Mouse (Mus musculus) NIH3T3 (cell line): ENCODE data around the gene Pik3ca.
"Not testable (repeated sequence)": the region's sequence is repeated elsewhere in the genome, so short reads cannot be mapped to it uniquely, and the experiment has no call there.

ENCODE experiments used
- DNase-seq: peaks from one replicate; pipeline ENCODE4 v3.0.0-alpha.2; 2012; ENCODE audit warnings: low read depth

Pik3ca gene

DNA sequence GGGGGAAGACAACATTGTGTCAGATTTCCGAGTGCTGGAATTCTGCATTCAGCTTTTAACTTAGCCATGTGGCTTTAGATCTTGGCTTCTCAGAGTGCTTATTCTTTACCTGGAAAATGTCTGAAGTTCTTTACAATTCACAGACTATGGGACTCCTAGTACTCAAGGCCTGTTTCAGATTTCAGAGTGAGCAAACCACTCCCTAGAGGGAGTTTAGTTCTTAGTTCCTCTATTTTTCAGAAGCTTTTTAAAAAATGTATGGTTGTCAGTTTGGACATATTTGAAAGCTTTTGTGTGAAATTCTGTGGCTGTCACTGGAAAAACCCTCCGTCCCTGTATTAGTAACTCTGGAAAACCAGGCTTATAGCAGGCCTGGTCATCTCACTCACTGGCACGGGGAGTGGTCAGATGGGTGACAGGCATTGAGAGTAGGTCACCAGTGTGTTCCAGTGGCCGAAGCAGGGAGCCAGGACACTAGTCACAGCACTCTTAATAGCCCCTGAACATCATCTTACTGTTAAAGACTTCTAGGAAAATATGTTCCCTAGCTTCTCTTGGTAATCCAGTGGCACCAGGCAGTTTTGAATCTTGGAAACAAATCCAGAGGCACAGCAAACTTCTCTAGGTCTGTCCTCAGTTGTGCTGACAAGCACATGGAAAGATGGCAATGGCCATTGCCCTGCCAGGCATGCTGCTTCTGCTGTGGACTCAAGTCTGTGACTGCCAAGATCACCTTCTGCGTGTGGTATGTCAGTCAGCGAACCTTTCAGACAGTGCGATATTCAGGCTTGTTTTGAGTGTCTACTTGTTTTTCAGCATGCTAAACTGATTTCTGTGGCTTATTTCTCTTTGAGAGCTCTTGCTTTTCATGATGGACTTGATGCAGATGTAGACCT is 5.8 kb downstream of the Pik3ca start:
- DNase-seq: no peak

DNA sequence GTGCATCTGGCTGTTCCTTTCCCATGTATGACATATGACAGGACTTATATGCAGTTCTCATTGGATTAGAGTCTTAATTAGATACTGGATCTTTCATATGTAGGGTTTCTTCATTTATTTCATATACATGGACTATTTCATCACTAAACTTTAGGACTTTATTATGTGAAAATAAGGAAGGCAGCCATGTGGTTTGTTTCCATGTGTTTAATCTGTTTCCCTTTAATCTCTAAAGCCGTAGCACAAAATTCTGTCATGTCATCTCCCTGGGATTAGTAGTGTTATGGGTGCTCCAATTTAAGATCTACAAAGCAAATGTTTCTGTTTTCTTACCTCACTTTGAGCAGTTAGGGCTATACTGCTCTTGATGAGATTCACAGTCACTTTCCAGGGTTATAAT is 8.2 kb downstream of the Pik3ca start:
- no peak for DNase-seq

DNA sequence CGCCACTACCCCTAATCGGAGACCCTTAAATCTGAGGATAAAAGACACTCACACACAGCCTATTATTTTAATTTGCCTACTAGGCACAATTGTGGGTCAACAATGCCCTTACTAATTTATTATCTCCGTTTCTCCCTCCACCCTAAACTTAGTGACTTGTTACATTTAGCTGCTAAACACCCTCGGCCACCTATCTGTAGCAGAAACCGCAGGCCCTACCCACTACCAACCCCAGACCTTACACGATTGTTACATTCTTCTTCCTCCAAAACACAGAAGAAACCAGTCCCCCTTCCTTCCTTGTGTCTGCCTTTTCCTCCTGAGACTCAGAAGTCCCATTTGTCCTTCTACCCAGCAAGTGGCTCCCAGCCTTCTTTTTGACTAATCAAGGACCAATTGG is 9.3 kb downstream of the Pik3ca start:
- DNase-seq: no peak

DNA sequence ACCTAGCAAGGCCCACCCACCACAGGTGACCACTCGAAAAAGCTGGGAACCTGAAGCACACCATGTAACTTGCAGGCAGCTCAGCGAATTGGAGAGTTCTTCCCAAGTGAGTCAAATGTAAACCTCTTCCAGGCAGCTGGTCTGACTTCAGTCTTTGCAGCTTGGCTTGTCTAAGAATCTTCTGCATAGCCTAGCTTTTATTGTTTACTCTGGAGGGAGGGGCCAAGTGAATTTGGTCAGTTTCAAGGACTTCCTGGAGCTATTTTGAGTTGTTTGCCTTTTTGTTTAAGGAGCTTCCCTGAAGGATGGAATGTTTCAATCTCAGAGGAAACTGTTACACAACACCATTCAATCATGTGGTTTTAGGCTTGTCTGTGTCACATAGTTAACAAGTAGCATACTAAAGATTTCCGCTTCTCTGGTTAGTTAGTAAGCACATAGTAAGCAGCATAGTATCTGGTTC is 11.4 kb downstream of the Pik3ca start:
- DNase-seq: peak; percentile 55

DNA sequence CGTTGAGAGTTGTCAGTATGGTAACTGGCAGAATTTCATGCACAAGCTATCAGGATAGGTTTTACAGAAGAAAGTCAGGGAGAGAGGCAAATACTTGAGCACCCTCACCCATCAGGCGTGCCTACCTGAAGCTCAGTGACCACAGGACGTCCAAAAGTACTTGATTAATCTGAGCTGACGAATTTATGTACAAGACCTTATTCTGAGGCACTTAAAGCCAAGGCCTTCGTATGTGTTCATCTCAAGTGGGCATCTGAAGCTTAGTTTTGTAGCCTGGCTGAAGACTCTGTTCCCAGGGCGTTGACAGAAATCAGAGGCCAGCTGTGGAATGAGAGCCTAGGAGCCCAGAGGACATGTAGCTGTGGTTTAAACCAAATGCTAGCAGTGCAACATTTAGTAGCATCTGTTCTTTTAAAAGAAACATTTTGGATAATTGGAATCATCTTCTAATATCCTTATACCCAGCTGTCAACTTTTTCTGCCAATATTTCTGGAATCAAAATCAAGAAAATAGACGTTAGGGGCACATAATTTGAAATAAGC is 15.1 kb downstream of the Pik3ca start:
- DNase-seq: no peak

DNA sequence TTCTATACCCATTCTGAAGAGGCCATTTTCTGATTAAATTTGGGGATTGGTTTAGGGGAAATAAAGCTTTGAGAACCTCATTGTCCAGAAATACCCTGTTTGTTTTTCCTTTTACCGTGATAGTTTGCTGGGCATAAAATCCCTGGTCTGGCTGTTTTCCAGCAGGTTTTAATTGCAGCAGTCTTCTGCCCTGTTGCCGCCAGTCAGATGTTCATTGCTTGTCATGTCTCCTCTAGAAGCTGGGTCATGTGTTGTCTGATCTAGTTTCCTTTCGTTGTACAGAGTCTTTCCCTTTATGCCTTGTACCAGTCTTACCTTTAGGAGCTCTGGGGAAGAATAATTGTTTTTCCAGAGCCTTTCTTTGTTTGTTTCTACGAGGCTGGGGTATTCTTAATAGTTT is 16.9 kb downstream of the Pik3ca start:
- DNase-seq: no peak

DNA sequence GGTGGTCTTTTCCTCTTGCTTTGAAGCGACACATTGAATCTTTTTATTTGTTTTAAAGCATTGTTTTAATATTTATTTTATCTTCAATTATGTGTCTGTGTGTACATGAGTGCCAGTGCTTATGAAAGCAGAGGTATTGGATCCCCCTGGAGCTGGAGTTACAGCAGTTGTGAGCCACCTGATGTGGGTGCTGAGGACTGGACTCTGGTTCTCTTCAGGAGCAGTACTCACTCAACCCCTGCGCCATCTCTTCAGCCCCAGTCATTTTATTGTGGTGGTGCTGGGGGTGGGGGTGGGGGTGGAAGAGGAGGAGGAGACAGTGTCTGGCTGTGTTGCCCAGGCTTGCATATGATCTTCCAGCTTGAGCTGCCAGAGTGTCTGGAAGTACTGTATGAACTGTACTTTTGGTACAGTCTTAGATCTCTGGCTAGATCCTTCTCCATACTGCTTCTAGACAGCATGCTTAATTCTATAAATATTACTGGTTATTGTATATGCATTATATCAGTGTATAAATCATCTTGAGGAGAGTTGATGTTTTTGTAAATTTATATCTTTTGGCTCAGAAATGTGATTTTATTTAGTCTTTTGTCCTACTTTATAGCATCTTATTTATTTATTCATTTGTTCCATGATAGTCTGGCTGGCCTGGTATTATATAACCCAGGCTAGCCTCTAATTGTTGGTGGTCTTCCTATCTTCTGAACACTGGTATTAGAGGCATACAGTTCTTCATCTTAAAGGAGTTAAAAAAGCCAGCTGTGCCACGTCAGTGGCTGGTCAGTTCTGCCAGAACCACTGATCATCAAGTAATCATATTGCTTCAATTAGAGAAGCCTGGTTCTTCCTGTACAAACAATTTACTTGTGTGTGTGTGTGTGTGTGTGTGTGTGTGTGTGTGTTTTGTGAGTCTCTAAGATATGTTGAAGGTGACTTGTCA is 18.2 kb downstream of the Pik3ca start:
- DNase-seq: no peak

DNA sequence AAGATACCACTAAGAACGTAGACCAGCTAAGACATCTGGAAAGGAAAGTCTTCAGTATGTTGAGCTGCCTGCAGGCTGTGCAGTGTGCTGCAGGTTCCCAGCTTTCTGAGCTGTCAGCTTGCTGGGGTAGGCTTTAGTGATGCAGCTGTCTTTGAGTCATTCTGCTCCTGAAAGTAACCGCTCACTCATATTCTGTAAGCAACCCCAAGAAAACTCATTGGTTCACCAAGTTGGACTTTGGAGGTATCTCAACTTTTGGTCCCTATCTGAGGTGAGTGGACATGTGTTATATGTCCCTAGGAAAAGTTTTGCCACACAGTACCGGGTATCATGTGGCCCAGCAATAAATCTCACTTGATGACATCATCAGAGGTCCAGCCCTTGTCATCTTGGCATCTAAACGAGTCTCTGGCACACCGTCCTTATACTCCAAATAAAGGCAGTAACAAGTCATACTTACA is 20.3 kb downstream of the Pik3ca start:
- DNase-seq: no peak

DNA sequence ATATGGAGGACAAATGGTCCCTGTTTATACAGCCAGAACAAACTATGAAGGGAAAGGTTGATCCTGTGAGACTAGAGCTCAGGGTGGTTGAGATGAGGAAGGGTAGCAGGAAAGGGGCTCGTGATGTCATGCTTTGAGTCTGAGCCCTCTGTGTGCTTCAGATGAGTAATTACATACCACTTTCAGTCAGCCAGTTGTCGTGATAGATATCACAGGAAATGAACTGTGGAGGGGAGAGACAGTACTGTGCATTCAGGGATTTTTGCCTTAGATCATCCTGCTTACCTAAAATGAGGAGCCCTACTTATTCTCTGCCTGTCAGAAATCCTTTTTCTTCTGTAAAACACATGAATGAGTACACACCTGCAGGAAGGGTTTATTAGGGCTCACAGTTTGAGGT is 22.4 kb downstream of the Pik3ca start:
- no peak for DNase-seq

DNA sequence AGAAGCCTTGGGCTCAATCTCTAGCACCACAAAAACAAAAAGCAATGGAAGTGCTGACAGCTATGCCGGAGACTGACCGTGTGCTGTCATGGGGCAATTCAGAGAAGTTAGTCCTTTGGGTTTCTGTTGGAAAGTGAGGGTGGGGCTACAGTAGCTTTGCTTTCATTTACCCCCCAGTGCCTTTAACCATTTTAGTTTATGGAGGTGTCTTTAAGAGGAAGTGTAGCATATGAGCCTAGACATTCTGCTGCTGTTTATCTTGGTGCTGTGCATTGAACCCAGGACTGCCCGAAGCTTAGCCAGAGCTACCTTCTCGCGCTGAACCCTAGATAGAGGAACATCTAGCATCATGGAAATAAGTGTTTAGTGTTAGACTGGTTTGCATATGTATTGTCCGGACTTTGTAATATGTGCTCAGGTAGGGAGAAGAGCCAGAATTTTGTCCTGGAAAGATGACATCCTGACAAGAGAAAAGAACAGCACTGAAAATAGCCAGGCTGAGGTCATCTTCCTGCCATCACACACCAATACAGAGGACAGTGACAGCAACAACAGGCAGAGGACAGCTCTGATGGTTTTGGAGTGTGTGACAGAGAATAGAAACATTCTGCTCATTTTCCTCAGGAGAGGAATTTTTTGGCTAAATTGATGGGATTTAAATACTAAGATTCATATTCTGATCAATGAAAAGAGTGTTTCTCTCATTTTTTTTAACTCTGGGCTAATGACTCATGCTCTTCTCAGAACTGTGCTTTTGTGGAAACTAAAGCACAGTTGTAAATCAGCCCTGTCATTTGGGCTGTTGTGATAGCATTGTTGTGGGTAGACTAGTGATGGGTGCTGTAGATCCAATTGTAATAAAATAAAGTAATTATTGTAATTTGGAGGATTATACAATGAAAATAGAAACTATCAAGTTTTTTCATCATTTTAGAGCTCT is 23.9 kb downstream of the Pik3ca start:
- no peak for DNase-seq

DNA sequence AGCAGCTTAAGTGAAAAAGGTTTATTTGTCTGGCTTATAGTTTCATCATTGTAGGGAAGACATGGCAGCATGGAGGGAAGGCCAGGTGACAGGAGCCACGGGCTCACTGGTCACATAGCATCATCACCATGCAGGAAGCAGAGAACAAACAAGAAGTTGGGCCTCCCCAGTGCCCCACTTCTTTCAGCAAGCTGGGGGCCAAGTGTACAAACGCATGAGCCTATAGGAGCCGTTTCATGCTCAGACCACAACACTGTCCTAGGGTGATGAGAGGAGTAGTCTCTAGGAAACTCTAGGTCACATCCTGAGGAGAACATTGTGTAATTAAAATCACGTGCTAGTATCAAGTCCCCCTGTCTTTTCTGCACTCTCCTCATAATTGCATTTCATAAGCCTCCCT is 30.2 kb downstream of the Pik3ca start:
- DNase-seq: no peak

DNA sequence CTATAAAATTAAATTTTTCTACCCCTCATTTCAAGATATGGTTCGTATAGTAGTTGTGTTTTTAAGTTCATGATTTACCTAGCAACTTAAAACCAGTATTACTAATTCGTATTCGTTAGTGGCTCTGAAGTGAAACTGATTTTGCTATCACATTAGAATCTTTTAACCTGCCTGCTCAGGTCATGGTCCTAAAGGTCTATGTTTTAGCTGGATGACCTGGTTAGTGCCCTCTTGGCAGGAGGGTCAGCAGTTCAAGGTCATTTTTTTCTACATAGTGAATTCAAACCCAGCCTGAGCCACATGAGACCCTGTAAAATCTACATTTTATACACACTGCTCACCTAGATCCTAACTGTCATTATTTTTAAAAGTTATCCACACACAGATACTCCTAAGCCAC is 30.9 kb downstream of the Pik3ca start:
- no peak for DNase-seq

DNA sequence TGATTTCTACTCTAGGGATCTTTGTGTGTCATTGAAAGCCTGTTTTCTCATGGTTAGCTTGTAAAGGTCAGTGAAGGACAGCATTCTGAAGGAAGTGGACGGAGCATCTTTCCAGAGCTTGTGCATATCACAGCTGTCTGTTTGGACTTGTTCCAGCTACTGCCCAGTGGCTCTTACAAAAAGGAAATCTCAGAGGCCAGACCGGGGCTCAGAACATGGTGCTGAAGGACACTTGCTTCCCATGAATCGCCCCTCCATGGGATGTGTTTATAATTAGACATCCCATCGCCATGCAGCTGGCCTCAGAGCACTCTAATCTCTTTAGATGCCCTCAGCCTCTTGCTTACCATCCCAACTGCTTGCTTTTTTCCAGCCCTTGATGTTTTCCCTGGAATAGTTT is 31.4 kb downstream of the Pik3ca start:
- DNase-seq: no peak

DNA sequence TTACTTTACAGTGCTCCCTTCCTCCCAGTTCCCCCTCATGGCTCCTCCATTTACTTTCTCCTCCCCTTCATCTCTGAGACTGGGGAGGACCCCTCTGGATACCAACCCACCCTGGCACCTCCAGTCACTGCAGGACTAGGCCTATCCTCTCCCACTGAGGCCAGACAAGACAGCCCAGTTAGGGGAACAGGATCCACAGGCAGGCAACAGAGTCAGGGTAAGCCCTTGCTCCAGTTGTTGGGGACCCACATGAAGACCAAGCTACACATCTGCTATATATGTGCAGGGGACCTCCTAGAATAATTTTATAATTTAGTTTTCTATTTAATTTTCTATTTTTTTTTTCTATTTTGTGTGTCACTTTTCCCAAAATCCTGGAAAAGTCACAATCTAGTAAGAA is 31.9 kb downstream of the Pik3ca start:
- DNase-seq: not testable (repeated sequence)

DNA sequence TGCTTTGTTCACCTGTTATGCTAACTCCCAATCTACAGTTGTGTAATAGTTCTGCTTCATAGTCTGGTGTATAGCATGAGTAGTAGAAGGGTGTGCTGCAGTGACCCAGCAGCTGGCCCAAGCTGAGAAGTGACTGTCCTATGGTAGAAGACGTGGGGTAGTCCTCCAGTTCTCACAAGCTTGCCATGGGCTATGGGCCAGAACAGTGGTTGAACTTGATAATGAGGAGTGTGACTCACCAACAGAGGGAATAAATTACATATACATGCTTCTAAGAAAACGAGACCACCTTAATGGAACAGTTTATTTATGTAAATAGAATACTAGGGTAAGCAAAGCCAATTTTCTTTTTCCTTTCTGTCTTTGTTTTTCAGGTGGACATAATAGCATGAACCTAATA is 32.9 kb downstream of the Pik3ca start:
- DNase-seq: no peak

DNA sequence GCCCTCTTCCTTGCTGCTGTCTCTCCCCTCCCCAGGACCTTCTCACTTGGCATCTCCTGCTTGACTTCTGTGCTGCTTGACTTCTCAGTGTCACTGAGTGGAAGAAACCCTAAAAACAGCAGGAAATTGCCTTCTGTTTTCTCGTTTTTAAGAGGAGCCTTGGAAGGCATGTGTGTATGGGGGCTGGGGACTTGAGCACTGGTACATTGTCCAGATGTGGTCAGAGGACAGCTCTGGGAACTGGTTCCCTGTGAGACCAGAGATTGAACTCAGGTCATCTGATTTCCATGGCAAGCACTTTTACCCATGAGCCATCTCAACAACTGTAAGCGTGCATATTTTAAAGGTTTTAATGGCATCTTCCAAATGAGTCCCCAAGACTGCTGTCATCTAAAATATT is 36.5 kb downstream of the Pik3ca start:
- no peak for DNase-seq

DNA sequence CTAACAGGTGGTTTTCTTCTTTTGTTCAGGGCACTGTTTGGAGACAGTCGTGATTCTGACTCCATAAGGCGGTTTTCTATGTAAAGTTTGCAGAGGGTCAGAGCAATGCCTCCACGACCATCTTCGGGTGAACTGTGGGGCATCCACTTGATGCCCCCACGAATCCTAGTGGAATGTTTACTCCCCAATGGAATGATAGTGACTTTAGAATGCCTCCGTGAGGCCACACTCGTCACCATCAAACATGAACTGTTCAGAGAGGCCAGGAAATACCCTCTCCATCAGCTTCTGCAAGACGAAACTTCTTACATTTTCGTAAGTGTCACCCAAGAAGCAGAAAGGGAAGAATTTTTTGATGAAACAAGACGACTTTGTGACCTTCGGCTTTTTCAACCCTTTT is 38.6 kb downstream of the Pik3ca start:
- DNase-seq: no peak

DNA sequence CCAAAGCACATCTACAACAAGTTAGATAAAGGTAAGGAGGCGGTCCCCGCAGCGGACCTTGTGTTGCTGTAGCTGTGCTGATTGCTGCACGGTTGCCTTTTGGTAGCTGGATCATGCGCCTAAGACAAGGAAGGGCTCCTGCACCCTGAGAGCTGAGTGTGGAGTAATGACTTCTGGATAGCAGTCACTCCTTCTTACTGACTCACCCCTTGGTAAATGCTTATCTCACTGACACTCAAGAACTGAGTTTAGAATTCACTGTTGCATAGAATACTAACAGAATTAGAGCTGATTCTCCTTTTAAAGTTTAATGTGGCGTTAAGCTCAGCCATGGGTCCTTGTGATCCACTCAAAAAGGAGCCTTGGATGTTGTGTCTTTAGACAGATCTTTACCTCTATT is 39.8 kb downstream of the Pik3ca start:
- DNase-seq: no peak

DNA sequence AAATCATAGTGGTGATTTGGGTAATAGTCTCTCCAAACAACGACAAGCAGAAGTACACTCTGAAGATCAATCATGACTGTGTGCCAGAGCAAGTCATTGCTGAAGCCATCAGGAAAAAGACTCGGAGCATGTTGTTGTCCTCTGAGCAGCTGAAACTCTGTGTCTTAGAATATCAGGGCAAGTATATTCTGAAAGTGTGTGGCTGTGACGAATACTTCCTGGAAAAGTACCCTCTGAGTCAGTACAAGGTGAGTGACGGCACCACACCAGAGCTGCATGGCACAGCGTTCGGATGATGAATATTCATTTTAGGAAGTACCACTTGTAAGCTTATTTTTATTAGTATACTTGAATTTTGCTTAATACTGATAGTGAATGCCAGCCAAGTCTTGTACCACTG is 40.3 kb downstream of the Pik3ca start:
- no peak for DNase-seq

DNA sequence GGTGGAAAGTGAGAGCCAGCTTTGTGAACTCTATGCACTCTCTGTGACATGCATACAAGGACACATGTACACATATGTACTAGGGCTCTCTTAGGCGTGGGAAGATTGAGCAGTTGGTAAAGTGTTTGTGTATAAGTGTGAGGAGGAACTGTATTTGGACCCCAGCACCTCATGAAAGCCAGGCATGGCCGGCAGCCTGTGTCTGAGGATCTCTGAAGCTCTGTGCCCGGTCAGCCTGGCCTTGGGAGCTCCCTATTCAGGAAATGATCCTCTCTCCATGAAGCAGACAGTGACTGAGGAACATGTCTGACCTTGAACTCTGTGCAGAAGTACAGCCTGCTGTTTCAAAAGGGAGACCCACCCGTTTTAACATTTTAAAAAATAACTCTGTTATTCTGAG is 41.2 kb downstream of the Pik3ca start:
- no peak for DNase-seq

DNA sequence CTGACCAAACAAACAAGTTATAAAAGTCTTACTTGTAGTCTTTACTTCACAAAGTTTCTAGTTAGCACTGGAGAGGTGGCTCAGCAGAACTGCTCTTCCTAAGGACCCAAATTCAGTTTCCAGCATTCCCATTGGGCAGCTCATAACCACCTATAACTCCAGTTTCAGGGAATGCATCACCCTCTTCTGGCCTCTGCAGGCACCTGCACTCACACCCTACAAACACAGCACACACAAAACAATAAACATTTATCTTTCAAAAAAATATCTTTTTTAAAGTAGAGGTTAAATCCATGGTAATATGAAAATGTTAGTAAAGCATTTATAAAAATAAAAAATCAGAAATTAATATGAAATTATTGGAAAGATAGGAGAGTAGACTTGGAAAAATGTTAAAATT is 44.2 kb downstream of the Pik3ca start:
- no peak for DNase-seq
